Mouse (Mus musculus): ENCODE results near the gene Dnase2a.

DNA sequence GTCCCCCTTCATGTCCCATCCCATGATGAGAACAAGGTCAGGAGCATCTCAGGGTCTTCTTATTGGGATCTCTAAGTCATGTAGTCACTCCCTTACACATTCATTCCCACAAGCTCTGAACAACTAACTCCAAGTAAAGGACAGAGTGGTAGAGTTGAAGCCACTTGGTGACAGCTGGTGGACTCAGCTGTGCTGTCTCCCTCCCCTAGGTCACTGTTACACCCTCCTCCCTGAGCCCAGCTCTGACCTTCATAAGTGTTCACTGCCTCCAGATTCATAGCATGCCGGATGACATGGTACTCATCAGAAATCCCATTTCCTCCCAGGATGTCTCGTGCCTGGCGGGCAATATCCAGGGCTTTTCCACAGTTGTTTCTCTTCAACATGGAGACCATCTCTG, 20.1 kb upstream of the Dnase2a start:
- no peak for TF ChIP-seq MAX (IDR thresholded peaks at IDR 0.05; ENCODE audit: low read length)
- TF ChIP-seq POLR2AphosphoS5 (IDR thresholded peaks at IDR 0.05; ENCODE audit: borderline replicate concordance, low read depth, low read length) = no peak
- no peak for TF ChIP-seq CTCF (IDR thresholded peaks at IDR 0.05 in 2 of 3, conservative IDR thresholded peaks at IDR 0.05 in 1 of 3; ENCODE audit: control insufficient read depth in 1 of 3, insufficient read depth in 1 of 3, low read depth in 2 of 3, low read length in 3 of 3, poor library complexity in 1 of 3, severe bottlenecking in 1 of 3)
- TF ChIP-seq TBP (IDR thresholded peaks at IDR 0.05; ENCODE audit: low read depth, low read length) = no peak
- TF ChIP-seq MEF2A (IDR thresholded peaks at IDR 0.05; ENCODE audit: extremely low read depth, insufficient replicate concordance, low read depth, low read length, poor library complexity, severe bottlenecking) = no peak
- TF ChIP-seq CHD1 (IDR thresholded peaks at IDR 0.05; ENCODE audit: low read depth, low read length) = no peak
- no peak for TF ChIP-seq POLR2A (IDR thresholded peaks at IDR 0.05; ENCODE audit: control insufficient read depth in 1 of 2, insufficient read depth in 1 of 2, low read depth in 1 of 2, low read length in 2 of 2, poor library complexity in 1 of 2)
- no peak for TF ChIP-seq ZC3H11A (IDR thresholded peaks at IDR 0.05; ENCODE audit: low read depth, low read length)
- TF ChIP-seq CHD2 (IDR thresholded peaks at IDR 0.05; ENCODE audit: low read length) = no peak
- TF ChIP-seq NELFE (IDR thresholded peaks at IDR 0.05; ENCODE audit: low read depth, low read length) = no peak
- no peak for TF ChIP-seq RCOR1 (IDR thresholded peaks at IDR 0.05; ENCODE audit: low read depth, low read length)
- TF ChIP-seq UBTF (IDR thresholded peaks at IDR 0.05; ENCODE audit: borderline replicate concordance, insufficient read depth, low read depth, low read length) = no peak
- no peak for TF ChIP-seq MAZ (IDR thresholded peaks at IDR 0.05; ENCODE audit: low read depth, low read length)
